Mouse (Mus musculus): ENCODE results near the gene Gmppb.

Gmppb gene

GRCm38 (mm10) chr9:108073141-108073930, 24.3 kb downstream of the Gmppb start:
- DNase-seq (ENCODE audit: low spot score), result no peak

- DNase-seq (ENCODE audit: low spot score), result no peak
These were observed 31.1 kb downstream of the Gmppb start, which contains the start of gene Mst1 for GRCm38 (mm10) chr9:108080168-108080567. TSS of gene Mst1 (plus strand) at chr9:108080436.

- no peak for DNase-seq (ENCODE audit: low spot score)
These were observed 33.5 kb downstream of the Gmppb start for GRCm38 (mm10) chr9:108082549-108082948.

GRCm38 (mm10) chr9:108082988-108083431, 34.0 kb downstream of the Gmppb start, which contains the start of gene Rnf123:
TSS of gene Rnf123 (minus strand) at chr9:108083346.
- no peak for DNase-seq (ENCODE audit: low spot score)

- no peak for DNase-seq (ENCODE audit: low spot score)
These were observed 34.5 kb downstream of the Gmppb start for GRCm38 (mm10) chr9:108083561-108083960.

DNA sequence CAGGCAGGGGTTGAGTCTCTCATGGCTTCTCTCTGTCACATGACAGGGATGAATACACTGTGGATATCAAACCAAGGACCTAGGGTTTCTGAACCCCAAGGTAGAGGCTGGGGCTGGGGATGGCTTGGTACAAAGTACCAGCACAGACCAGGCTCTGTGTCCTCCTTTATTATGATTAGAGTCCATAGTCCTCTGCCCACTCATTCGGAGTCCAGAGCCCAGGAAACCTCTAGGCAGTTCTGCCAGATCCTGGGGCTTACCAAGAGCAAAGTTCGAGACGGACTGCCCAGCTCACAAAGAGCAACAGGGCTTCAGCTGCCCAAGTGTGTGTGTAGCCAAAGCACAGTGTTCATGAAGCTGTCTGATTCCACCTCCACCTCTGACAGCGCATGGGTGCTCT, 36.2 kb downstream of the Gmppb start:
- no peak for DNase-seq (ENCODE audit: low spot score)

DNA sequence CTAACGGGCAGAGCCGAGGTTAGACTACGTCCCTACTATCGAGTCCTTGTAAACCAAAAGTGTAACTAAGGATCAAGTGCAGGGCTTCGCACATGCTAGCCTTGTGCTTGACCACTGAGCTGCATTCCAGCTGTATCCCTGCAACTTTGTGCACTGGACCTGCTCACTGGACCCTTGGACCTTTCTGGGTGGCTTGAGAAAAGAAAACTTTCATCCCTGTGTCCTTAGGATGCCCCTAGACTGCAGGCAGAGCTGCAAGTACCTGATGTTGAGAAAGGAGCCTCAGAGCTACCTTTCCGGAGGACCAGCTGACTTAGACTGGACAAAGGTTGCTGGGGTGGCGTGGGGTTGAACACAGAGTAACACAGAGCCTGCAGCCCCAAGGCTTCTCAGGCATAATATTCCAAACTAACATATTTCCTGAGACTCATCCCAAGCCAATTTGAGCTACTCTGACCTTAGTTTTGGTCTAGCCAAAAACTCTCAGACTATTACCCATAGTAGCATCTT, 41.6 kb downstream of the Gmppb start:
- DNase-seq (ENCODE audit: low spot score), result no peak

GRCm38 (mm10) chr9:108093586-108093985, 44.5 kb downstream of the Gmppb start:
- DNase-seq (ENCODE audit: low spot score), result no peak

GRCm38 (mm10) chr9:108094184-108094941, 45.3 kb downstream of the Gmppb start, which contains the start of gene Apeh:
TSS of gene Apeh (minus strand) at chr9:108094606.
- DNase-seq (ENCODE audit: low spot score), result peak; percentile 94

DNA sequence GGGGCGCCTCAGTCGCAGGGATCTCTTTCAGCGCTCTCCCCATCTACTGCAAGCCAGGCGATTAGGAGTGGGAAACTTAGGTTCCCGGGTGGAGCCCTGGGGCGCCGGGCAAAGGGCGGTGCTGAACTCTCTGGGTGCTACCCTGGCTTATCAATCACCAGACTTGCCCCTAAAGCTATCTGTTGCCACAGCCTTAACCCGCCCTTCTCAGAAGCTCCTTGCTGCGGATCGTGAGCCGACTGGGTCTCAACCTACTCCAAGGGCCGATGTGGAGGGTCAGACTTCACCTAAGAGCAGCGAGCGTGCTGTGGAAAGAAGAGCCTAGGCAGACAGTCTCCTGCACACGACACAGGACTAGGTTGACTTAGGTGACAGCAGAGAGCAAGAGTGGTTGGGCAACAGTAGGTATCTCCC, 46.0 kb downstream of the Gmppb start:
- peak; percentile 38 for DNase-seq (ENCODE audit: low spot score)

DNA sequence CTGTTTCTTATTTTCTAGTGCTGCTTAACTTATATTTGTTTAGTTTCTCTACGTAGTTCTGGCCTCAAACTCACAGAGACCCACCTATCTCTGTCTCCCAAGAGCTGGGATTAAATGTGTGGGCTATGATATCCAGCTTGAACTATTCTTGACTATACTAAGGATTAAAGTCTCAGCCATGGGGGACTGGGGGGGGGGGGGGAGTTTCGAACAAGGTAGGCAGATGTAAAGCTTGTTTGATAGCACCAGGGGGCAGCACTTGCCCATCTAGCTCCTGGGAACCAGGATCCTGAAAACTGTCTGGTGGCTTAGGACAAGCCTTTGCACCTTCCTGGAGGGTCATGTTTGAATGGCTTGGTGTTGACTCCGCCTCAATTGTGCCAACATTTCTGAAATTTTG, 46.5 kb downstream of the Gmppb start:
- DNase-seq (ENCODE audit: low spot score), result peak; percentile 61

- no peak for DNase-seq (ENCODE audit: low spot score)
These were observed 47.1 kb downstream of the Gmppb start for GRCm38 (mm10) chr9:108095949-108096712.

- no peak for DNase-seq (ENCODE audit: low spot score)
These were observed 50.6 kb downstream of the Gmppb start for GRCm38 (mm10) chr9:108099619-108100018.
